Mouse (Mus musculus) heart, adult 8-10 months (tissue): ENCODE results near the gene Taz. TPM values are rescaled to one million over a fixed set of nuclear protein-coding genes. Genes with fewer than 3 reads are reported as not detected.
A peak's percentile ranks its signal among the peaks of the same experiment; 100 is the strongest.

Source experiments
- DNase-seq: peaks from one replicate; pipeline ENCODE4 v3.0.0; 2022; ENCODE audit warnings: low spot score
- microRNA-seq: library from miRNA; unstranded; fragments of <30 nt; microRNA quantifications from one replicate; pipeline ENCODE4 v1.2.0, GENCODE M21; 2022
- total RNA-seq, 4 experiments: library from RNA; stranded (reverse); gene quantifications; 2 replicates each; pipeline ENCODE4 v1.2.4; 2022

Gene Taz
- total RNA-seq, 4 experiments from 2014 or later, result 47.1 to 63.2 (median 49.8) TPM

- no peak for DNase-seq
These were observed 526 bp upstream of the Taz start for GRCm38 (mm10) chrX:74281041-74281731.

GRCm38 (mm10) chrX:74282395-74283091 lies 831 bp downstream of the Taz start:
- peak; percentile 84 for DNase-seq

- no peak for DNase-seq
These were observed 1.4 kb downstream of the Taz start for GRCm38 (mm10) chrX:74283092-74283437.

- DNase-seq, result no peak
These were observed 11.7 kb downstream of the Taz start for GRCm38 (mm10) chrX:74293431-74293830.

GRCm38 (mm10) chrX:74296538-74297448 lies 15.1 kb downstream of the Taz start, which contains the start of gene Atp6ap1:
Gene Atp6ap1, plus strand, starts transcription at chrX:74297097.
- DNase-seq, result peak; percentile 95

- no peak for DNase-seq
These were observed 16.6 kb downstream of the Taz start for GRCm38 (mm10) chrX:74298348-74298747.

GRCm38 (mm10) chrX:74299721-74300120 lies 18.0 kb downstream of the Taz start:
- no peak for DNase-seq

- peak; percentile 68 for DNase-seq
These were observed 23.4 kb downstream of the Taz start, which contains the start of gene Gdi1 for GRCm38 (mm10) chrX:74304867-74305700. Gene Gdi1, plus strand, starts transcription at chrX:74304998.

- DNase-seq, result peak; percentile 86
These were observed 31.1 kb downstream of the Taz start, which contains the start of gene Fam50a for GRCm38 (mm10) chrX:74312540-74313464. Gene Fam50a, plus strand, starts transcription at chrX:74313033.

GRCm38 (mm10) chrX:74328725-74329161 lies 47.0 kb downstream of the Taz start, which contains the start of gene Plxna3:
Gene Plxna3, plus strand, starts transcription at chrX:74329066.
- peak; percentile 44 for DNase-seq

GRCm38 (mm10) chrX:74329215-74329671 lies 47.5 kb downstream of the Taz start:
- DNase-seq, result no peak

- DNase-seq, result no peak
These were observed 48.6 kb downstream of the Taz start for GRCm38 (mm10) chrX:74330166-74330930.

Small RNA genes lying within 50 kb of the gene (microRNA-seq; reads per million reads assigned to microRNA genes)
- not detected for gene Mir7091
- gene Mir7092, result not detected

Other genes with a start within 250 kb of the Taz start
- not detected for gene Opn1mw, start 154.4 kb upstream of the Taz start, total RNA-seq
- 10 to 100 TPM; 25.3 to 36.9 (median 31.0) TPM for gene Mecp2, start 146.5 kb upstream of the Taz start, total RNA-seq
- gene Tex28, start 114.1 kb upstream of the Taz start, total RNA-seq, result not detected
- gene Tktl1, start 104.7 kb upstream of the Taz start, total RNA-seq, result not detected
- 10 to 100 TPM; 59.1 to 98.9 (median 79.2) TPM for gene Flna, start 32.1 kb upstream of the Taz start, total RNA-seq
- gene Emd, start 27.2 kb upstream of the Taz start, total RNA-seq, result 10 to 100 TPM; 31.5 to 38.2 (median 33.4) TPM
- 100 to 1,000 TPM; 121 to 325 (median 211) TPM for gene Rpl10, start 11.1 kb upstream of the Taz start, total RNA-seq
- gene Dnase1l1, start 425 bp downstream of the Taz start, total RNA-seq, result 10 to 100 TPM; 17.7 to 20.0 (median 18.3) TPM
- 100 to 1,000 TPM; 130 to 144 (median 138) TPM for gene Atp6ap1, start 15.2 kb downstream of the Taz start, total RNA-seq
- gene Gdi1, start 23.1 kb downstream of the Taz start, total RNA-seq, result 10 to 100 TPM; 55.5 to 80.4 (median 71.0) TPM
- gene Fam50a, start 31.1 kb downstream of the Taz start, total RNA-seq, result 10 to 100 TPM; 22.7 to 28.1 (median 25.8) TPM
- 1 to 10 TPM in 1 of 4 experiments, under 1 TPM in 3; 0.19 to 1.4 (median 0.73) TPM for gene Plxna3, start 47.2 kb downstream of the Taz start, total RNA-seq
- 10 to 100 TPM; 24.0 to 33.2 (median 31.2) TPM for gene Lage3, start 71.7 kb downstream of the Taz start, total RNA-seq
- 10 to 100 TPM; 74.3 to 82.5 (median 80.1) TPM for gene Ubl4a, start 91.3 kb downstream of the Taz start, total RNA-seq
- gene Slc10a3, start 91.4 kb downstream of the Taz start, total RNA-seq, result 1 to 10 TPM; 4.0 to 6.7 (median 5.8) TPM
- 10 to 100 TPM; 14.7 to 20.0 (median 18.1) TPM for gene Fam3a, start 111.4 kb downstream of the Taz start, total RNA-seq
- 10 to 100 TPM; 46.2 to 56.3 (median 49.5) TPM for gene Ikbkg, start 111.4 kb downstream of the Taz start, total RNA-seq
- gene G6pdx, start 147.3 kb downstream of the Taz start, total RNA-seq, result 1 to 10 TPM; 5.4 to 8.0 (median 5.8) TPM
- gene Gm6880, start 199.5 kb downstream of the Taz start, total RNA-seq, result not detected